Mouse (Mus musculus) spleen, adult 12 weeks (tissue): ENCODE measurements around the gene Lhb.

Experiments
- DNase-seq: peaks from one replicate; pipeline ENCODE4 v3.0.0; 2022; ENCODE audit warnings: low spot score

Gene Lhb

GRCm38 (mm10) chr7:45413864-45414739 is 6.5 kb upstream of the Lhb start:
- DNase-seq, result no peak

- no peak for DNase-seq
Measured at GRCm38 (mm10) chr7:45414740-45415224, 5.8 kb upstream of the Lhb start.

- no peak for DNase-seq
Measured at GRCm38 (mm10) chr7:45415636-45416035, 5.0 kb upstream of the Lhb start.

- no peak for DNase-seq
Measured at GRCm38 (mm10) chr7:45417962-45418492, 2.6 kb upstream of the Lhb start.

GRCm38 (mm10) chr7:45419859-45420614 is 583 bp upstream of the Lhb start:
- no peak for DNase-seq

GRCm38 (mm10) chr7:45421194-45421593 is 574 bp downstream of the Lhb start:
- DNase-seq, result no peak

- DNase-seq, result no peak
Measured at GRCm38 (mm10) chr7:45426556-45426955, 5.9 kb downstream of the Lhb start.

- no peak for DNase-seq
Measured at GRCm38 (mm10) chr7:45433835-45434202, 13.2 kb downstream of the Lhb start.

- DNase-seq, result peak; percentile 98
Measured at GRCm38 (mm10) chr7:45434203-45435015, 13.8 kb downstream of the Lhb start, which contains the start of gene Gys1. Gene Gys1, plus strand, starts transcription at chr7:45434844.

GRCm38 (mm10) chr7:45435038-45435437 is 14.4 kb downstream of the Lhb start:
- no peak for DNase-seq

GRCm38 (mm10) chr7:45436444-45436843 is 15.8 kb downstream of the Lhb start:
- no peak for DNase-seq

GRCm38 (mm10) chr7:45437046-45437445 is 16.4 kb downstream of the Lhb start:
- no peak for DNase-seq

- DNase-seq, result no peak
Measured at GRCm38 (mm10) chr7:45437521-45438276, 17.1 kb downstream of the Lhb start, which contains the start of gene Ruvbl2. Gene Ruvbl2, minus strand, starts transcription at chr7:45438096.

GRCm38 (mm10) chr7:45443526-45444420 is 23.2 kb downstream of the Lhb start:
- no peak for DNase-seq

GRCm38 (mm10) chr7:45446589-45446988 is 26.0 kb downstream of the Lhb start:
- no peak for DNase-seq

GRCm38 (mm10) chr7:45447325-45447990 is 26.8 kb downstream of the Lhb start:
- no peak for DNase-seq

GRCm38 (mm10) chr7:45449974-45450373 is 29.4 kb downstream of the Lhb start:
- no peak for DNase-seq

GRCm38 (mm10) chr7:45451344-45451982 is 30.8 kb downstream of the Lhb start:
- peak; percentile 74 for DNase-seq

GRCm38 (mm10) chr7:45454971-45455370 is 34.4 kb downstream of the Lhb start:
- no peak for DNase-seq
